ENCODE assay signal across 9 mouse cellular contexts in genomic region chr11:73001029-73001428, GRCm38 (mm10). TPM values are rescaled to one million over a fixed set of nuclear protein-coding genes. Genes with fewer than 3 reads are reported as not detected.
A peak's percentile ranks its signal among the peaks of the same experiment; 100 is the strongest.
DNase-seq lines count a peak whose midpoint lies in the region; ATAC-seq and TF ChIP-seq lines count a peak whose summit lies in the region.
"Had no signal": no experiment of that assay in that cellular context is flagged by ENCODE, and none has a peak within 500 bp of the region (broad histone marks: within the 10 kb centered on the region; RNA-seq: fewer than 3 reads in every experiment).

No protein-coding gene starts in this region.

- no peak overlapping the region for H3K4me3 ChIP-seq in midbrain, embryonic 13.5 days (replicated peaks)
- H3K4me3 ChIP-seq in midbrain, embryonic 16.5 days (ENCODE audit: low read depth, low read length), result no peak overlapping the region
- no peak overlapping the region for H3K4me3 ChIP-seq in kidney, adult 2 months (ENCODE audit: insufficient read depth, low read depth, low read length)
- no peak overlapping the region for H3K4me3 ChIP-seq in liver, embryonic 14.5 days (ENCODE audit: insufficient read depth in 1 of 2, low read depth in 2 of 2, low read length in 2 of 2)
- H3K4me3 ChIP-seq: neural tube, embryonic 12.5 days had no signal

- ATAC-seq in midbrain, embryonic 13.5 days, result peak; percentile 40; the same call in 1 of the 2 replicates
- ATAC-seq in midbrain, embryonic 16.5 days, result no peak
- ATAC-seq in liver, embryonic 14.5 days (ENCODE audit: insufficient read depth), result no peak

- H3K36me3 ChIP-seq in midbrain, embryonic 13.5 days, result no peaks in the 10 kb centered on the region
- no peaks in the 10 kb centered on the region for H3K36me3 ChIP-seq in midbrain, embryonic 16.5 days (ENCODE audit: control insufficient read depth, insufficient read depth, low read length)
- H3K36me3 ChIP-seq in kidney, adult 2 months (ENCODE audit: control insufficient read depth, insufficient read depth, low read length), result no peaks in the 10 kb centered on the region
- H3K36me3 ChIP-seq in liver, embryonic 14.5 days (replicated peaks; ENCODE audit: control insufficient read depth, insufficient read depth, low read depth), result no peaks in the 10 kb centered on the region
- H3K36me3 ChIP-seq: neural tube, embryonic 12.5 days had no signal

- DNase-seq in ZHBTc4 (ENCODE audit: low read depth, low spot score), result peak; percentile 83
- DNase-seq in embryo, embryonic 9.5 days (ENCODE audit: extremely low spot score), result peak; percentile 68
- DNase-seq in kidney, adult 2 months, result peak; percentile 83
- peak in 1 of 3 experiments; percentile 27 for DNase-seq in liver, embryonic 14.5 days (ENCODE audit: low read depth in 3 of 3, low spot score in 3 of 3)
- peak; percentile 59 for DNase-seq in right cerebral cortex, adult 18-20 months
- DNase-seq in yolk sac, embryonic 10.5 days (ENCODE audit: low spot score), result peak; percentile 47

- WGBS in midbrain, embryonic 13.5 days, result 13% methylated on average over 6 of the region's 6 CpGs
- WGBS in midbrain, embryonic 16.5 days, result 17% methylated on average over 6 of the region's 6 CpGs
- 11% methylated on average over 6 of the region's 6 CpGs for WGBS in kidney, adult 2 months
- 13% methylated on average over 6 of the region's 6 CpGs for WGBS in liver, embryonic 14.5 days (ENCODE audit: insufficient replicate concordance)

- no peaks in the 10 kb centered on the region for H3K4me1 ChIP-seq in midbrain, embryonic 13.5 days (replicated peaks)
- H3K4me1 ChIP-seq in midbrain, embryonic 16.5 days (ENCODE audit: control insufficient read depth, insufficient read depth, low read length), result no peaks in the 10 kb centered on the region
- no peaks in the 10 kb centered on the region for H3K4me1 ChIP-seq in kidney, adult 2 months (ENCODE audit: control insufficient read depth, insufficient read depth, low read length)
- H3K4me1 ChIP-seq in liver, embryonic 14.5 days (replicated peaks; ENCODE audit: control insufficient read depth in 2 of 2, insufficient read depth in 2 of 2, low read length in 1 of 2), result peaks cover 0 to 11% of the 10 kb centered on the region in 2 experiments; a peak in 2 of 4 replicates
- H3K4me1 ChIP-seq: neural tube, embryonic 12.5 days had no signal

- no peak overlapping the region for H3K9ac ChIP-seq in midbrain, embryonic 13.5 days (replicated peaks)
- H3K9ac ChIP-seq in midbrain, embryonic 16.5 days (ENCODE audit: low read depth, low read length), result no peak overlapping the region
- no peak overlapping the region for H3K9ac ChIP-seq in liver, embryonic 14.5 days (replicated peaks)
- H3K9ac ChIP-seq: neural tube, embryonic 12.5 days had no signal

- no peaks in the 10 kb centered on the region for H3K9me3 ChIP-seq in midbrain, embryonic 13.5 days
- no peaks in the 10 kb centered on the region for H3K9me3 ChIP-seq in midbrain, embryonic 16.5 days (replicated peaks; ENCODE audit: control insufficient read depth, low read length, poor library complexity, severe bottlenecking)
- H3K9me3 ChIP-seq in liver, embryonic 14.5 days (ENCODE audit: control insufficient read depth, low read length), result no peaks in the 10 kb centered on the region
- H3K9me3 ChIP-seq: neural tube, embryonic 12.5 days had no signal

- no peak for TF ChIP-seq EP300 in liver, embryonic 14.5 days (IDR thresholded peaks at IDR 0.05; ENCODE audit: low read depth)

- H3K4me2 ChIP-seq in midbrain, embryonic 13.5 days (replicated peaks), result no peak overlapping the region
- no peak overlapping the region for H3K4me2 ChIP-seq in midbrain, embryonic 16.5 days (ENCODE audit: low read length)
- no peak overlapping the region for H3K4me2 ChIP-seq in liver, embryonic 14.5 days (ENCODE audit: low read depth)
- H3K4me2 ChIP-seq: neural tube, embryonic 12.5 days had no signal

- H3K27me3 ChIP-seq in midbrain, embryonic 13.5 days, result 0 out of 2 replicates have a peak, but pooled peaks cover 2% of the 10 kb centered on the region
- H3K27me3 ChIP-seq in midbrain, embryonic 16.5 days (ENCODE audit: control insufficient read depth, insufficient read depth, low read depth, low read length), result no peaks in the 10 kb centered on the region
- H3K27me3 ChIP-seq in kidney, adult 2 months (replicated peaks; ENCODE audit: control insufficient read depth, insufficient read depth, low read length), result no peaks in the 10 kb centered on the region
- no peaks in the 10 kb centered on the region for H3K27me3 ChIP-seq in liver, embryonic 14.5 days (ENCODE audit: control insufficient read depth, insufficient read depth, low read length)
- H3K27me3 ChIP-seq: neural tube, embryonic 12.5 days had no signal

- TF ChIP-seq CTCF in kidney, adult 2 months (conservative IDR thresholded peaks at IDR 0.05; ENCODE audit: insufficient read depth, insufficient read length, low read depth, low read length), result peak; percentile 96
- TF ChIP-seq CTCF in liver, embryonic 14.5 days (IDR thresholded peaks at IDR 0.05; ENCODE audit: low read depth), result peak; percentile 87

- H3K27ac ChIP-seq in midbrain, embryonic 13.5 days, result no peak overlapping the region
- H3K27ac ChIP-seq in midbrain, embryonic 16.5 days (ENCODE audit: low read length), result no peak overlapping the region
- no peak overlapping the region for H3K27ac ChIP-seq in kidney, adult 2 months (ENCODE audit: insufficient read depth, low read depth, low read length)
- no peak overlapping the region for H3K27ac ChIP-seq in liver, embryonic 14.5 days
- H3K27ac ChIP-seq: neural tube, embryonic 12.5 days had no signal

- no peak for TF ChIP-seq POLR2A in kidney, adult 2 months (IDR thresholded peaks at IDR 0.05; ENCODE audit: low read depth, low read length)

RNA-seq across cellular contexts. Expression of gene P2rx1, which starts 2.1 kb away (rescaled TPM):
- polyA plus RNA-seq in midbrain, embryonic 13.5 days (2015; fragmentation: Nextera tagmentation; extraction: Ambion mirVana), result 0.41 and 0.58 TPM in 2 replicates
- 0.30 and 0.48 TPM in 2 replicates for polyA plus RNA-seq in midbrain, embryonic 16.5 days (2015; fragmentation: Nextera tagmentation; extraction: Ambion mirVana)
- polyA plus RNA-seq in kidney, adult 2 months (2012; rRNA removed), result 4.8 and 6.3 TPM in 2 replicates
- 4.6 and 5.3 TPM in 2 replicates for polyA plus RNA-seq in liver, embryonic 14.5 days (2012; rRNA removed)
- polyA plus RNA-seq in liver, embryonic 14.5 days (2014; fragmentation: Nextera tagmentation; extraction: Ambion mirVana), result 6.8 and 9.0 TPM in 2 replicates

RNA-seq across cellular contexts. Expression of gene Camkk1, which starts 17.8 kb away (rescaled TPM):
- polyA plus RNA-seq in midbrain, embryonic 13.5 days (2015; fragmentation: Nextera tagmentation; extraction: Ambion mirVana), result 17.1 and 17.5 TPM in 2 replicates
- polyA plus RNA-seq in midbrain, embryonic 16.5 days (2015; fragmentation: Nextera tagmentation; extraction: Ambion mirVana), result 31.9 and 33.6 TPM in 2 replicates
- 1.0 and 1.1 TPM in 2 replicates for polyA plus RNA-seq in kidney, adult 2 months (2012; rRNA removed)
- 0.49 and 0.69 TPM in 2 replicates for polyA plus RNA-seq in liver, embryonic 14.5 days (2012; rRNA removed)
- 0.19 and 0.36 TPM in 2 replicates for polyA plus RNA-seq in liver, embryonic 14.5 days (2014; fragmentation: Nextera tagmentation; extraction: Ambion mirVana)

RNA-seq across cellular contexts. Expression of gene Atp2a3, which starts 40.1 kb away (rescaled TPM):
- polyA plus RNA-seq in midbrain, embryonic 13.5 days (2015; fragmentation: Nextera tagmentation; extraction: Ambion mirVana), result 0.48 and 0.71 TPM in 2 replicates
- 1.2 and 1.7 TPM in 2 replicates for polyA plus RNA-seq in midbrain, embryonic 16.5 days (2015; fragmentation: Nextera tagmentation; extraction: Ambion mirVana)
- polyA plus RNA-seq in kidney, adult 2 months (2012; rRNA removed), result 24.3 and 28.7 TPM in 2 replicates
- 6.4 TPM in 2 replicates for polyA plus RNA-seq in liver, embryonic 14.5 days (2012; rRNA removed)
- polyA plus RNA-seq in liver, embryonic 14.5 days (2014; fragmentation: Nextera tagmentation; extraction: Ambion mirVana), result 6.7 and 7.7 TPM in 2 replicates

RNA-seq across cellular contexts. Expression of gene Ncbp3, which starts 46.6 kb away (rescaled TPM):
- polyA plus RNA-seq in midbrain, embryonic 13.5 days (2015; fragmentation: Nextera tagmentation; extraction: Ambion mirVana), result 13.5 and 14.2 TPM in 2 replicates
- 9.8 and 12.1 TPM in 2 replicates for polyA plus RNA-seq in midbrain, embryonic 16.5 days (2015; fragmentation: Nextera tagmentation; extraction: Ambion mirVana)
- 2.2 and 2.9 TPM in 2 replicates for polyA plus RNA-seq in kidney, adult 2 months (2012; rRNA removed)
- 1.6 and 2.4 TPM in 2 replicates for polyA plus RNA-seq in liver, embryonic 14.5 days (2012; rRNA removed)
- polyA plus RNA-seq in liver, embryonic 14.5 days (2014; fragmentation: Nextera tagmentation; extraction: Ambion mirVana), result 3.1 TPM in 2 replicates
